Mouse (Mus musculus) adrenal gland, adult 2 months (tissue): ENCODE data around the gene Nkd2. TPM values are rescaled to one million over a fixed set of nuclear protein-coding genes. Genes with fewer than 3 reads are reported as not detected.
A peak's percentile ranks its signal among the peaks of the same experiment; 100 is the strongest.

Experiments
- DNase-seq: peaks from one replicate; pipeline ENCODE4 v3.0.0; 2021
- polyA plus RNA-seq: library from polyadenylated mRNA; depleted of rRNA; stranded (reverse); fragments of >200 nt; gene quantifications from 2 replicates; pipeline ENCODE4 v1.2.3, GENCODE M21; 2012; rRNA removed
- total RNA-seq, 2 experiments: library from RNA; stranded (reverse); gene quantifications; 2 replicates each; pipeline ENCODE4 v1.2.3; 2021

The Nkd2 gene
- total and polyA plus RNA-seq, 3 experiments, result 1.4 to 2.8 (median 1.8) TPM

DNA sequence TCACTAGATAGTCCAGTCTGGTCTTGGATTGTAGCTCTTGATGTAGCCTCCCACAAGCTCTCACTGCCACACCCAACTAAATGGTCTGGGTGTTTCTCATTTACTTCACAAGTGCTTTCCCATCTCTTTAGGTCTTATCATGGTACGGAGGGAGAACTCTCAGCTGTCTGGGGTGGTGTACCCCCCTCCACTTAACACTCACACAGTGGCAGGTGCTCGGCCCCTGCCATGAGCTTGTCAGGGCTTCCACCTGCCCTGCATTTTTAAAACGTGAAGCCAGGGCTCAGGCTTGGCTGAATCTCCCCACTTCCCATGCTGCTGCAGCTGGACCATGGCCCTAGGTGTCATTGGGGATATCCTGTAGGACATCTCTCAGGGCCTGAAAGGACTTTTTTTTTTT, 28.5 kb downstream of the Nkd2 start:
- no peak for DNase-seq

- no peak for DNase-seq
These were observed 31.1 kb downstream of the Nkd2 start for GRCm38 (mm10) chr13:73816338-73816737.

DNA sequence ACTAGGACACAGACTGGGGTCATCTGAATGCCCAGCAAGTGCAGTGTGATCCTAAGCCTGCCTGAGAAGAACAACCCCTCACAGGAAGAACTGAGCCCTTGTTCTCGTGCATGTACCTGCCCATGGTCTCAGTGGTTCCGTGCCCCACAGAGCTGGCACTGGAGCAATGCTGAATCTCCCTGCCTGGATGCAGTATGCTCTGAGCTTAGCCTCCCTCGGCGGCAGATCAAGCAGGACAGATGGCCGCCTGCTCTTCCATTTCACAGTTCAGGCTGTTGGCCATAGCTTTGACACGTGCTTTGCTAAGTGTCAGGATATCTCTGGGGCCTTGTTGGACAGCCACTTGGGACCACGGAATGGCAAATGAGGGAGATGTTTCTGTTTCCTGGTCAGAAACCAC, 33.2 kb downstream of the Nkd2 start:
- DNase-seq, result no peak

- DNase-seq, result no peak
These were observed 34.5 kb downstream of the Nkd2 start for GRCm38 (mm10) chr13:73812936-73813335.

DNA sequence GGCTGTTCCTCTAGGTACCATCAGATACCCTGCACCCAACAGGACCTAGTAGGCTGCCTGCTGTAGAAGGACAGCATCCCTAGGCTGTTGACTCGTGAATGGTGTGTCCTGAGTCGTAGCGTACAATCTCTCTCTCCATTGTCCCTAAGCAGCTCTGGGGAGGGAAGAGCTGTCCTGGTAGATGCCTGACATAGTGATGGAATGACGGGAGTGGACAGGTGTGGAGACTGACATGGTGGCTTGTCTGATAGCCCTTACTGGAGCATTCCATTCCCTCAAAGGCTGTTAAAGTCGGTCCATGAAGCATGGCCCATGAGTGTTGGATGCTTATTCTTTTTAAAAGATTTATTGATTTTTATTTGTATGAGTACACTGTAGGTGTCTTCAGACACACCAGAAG, 42.5 kb downstream of the Nkd2 start:
- no peak for DNase-seq

- peak; percentile 88 for DNase-seq
These were observed 43.8 kb downstream of the Nkd2 start for GRCm38 (mm10) chr13:73803450-73804178.

DNA sequence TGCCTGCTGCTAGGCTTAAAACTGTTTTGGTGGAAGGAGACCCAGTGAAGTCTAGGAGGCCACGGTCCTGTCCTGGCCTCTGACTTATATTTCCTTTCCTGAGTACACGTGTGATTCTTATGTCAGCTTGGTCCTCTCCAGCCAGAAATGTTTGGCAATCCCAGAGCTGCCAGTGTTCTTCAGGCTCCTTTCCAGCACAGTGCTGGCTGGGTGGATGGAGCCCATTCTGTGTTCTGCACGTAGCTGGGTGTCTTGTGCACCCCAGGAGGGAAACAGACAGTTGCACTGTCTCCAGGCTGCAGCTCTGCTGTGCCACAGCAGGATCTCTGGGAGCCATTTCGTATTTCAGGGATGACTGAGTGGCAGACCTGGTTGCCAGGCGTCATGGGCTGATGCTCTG, 48.3 kb downstream of the Nkd2 start:
- DNase-seq, result no peak

- no peak for DNase-seq
These were observed 54.3 kb downstream of the Nkd2 start for GRCm38 (mm10) chr13:73793171-73793570.

DNA sequence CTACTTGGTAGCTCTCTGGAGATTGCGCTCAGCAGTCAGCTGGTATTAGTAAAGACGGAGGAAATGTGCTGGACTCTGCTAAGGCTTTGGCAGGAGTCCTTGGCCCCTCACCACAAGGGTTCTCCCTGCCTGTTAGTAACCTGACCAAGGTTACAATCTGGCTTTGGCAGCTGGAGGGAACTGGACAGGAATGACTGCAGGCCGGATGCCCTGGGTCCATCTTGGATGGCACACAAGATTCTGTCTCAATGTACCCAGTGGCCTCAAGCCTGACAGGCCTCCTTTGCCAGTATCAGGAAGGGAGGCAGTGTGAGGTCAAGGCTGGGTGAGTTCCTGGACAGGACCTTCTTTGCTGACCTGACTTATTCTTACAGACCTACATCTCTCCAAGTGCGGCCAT, 55.3 kb downstream of the Nkd2 start:
- peak; percentile 26 for DNase-seq

DNA sequence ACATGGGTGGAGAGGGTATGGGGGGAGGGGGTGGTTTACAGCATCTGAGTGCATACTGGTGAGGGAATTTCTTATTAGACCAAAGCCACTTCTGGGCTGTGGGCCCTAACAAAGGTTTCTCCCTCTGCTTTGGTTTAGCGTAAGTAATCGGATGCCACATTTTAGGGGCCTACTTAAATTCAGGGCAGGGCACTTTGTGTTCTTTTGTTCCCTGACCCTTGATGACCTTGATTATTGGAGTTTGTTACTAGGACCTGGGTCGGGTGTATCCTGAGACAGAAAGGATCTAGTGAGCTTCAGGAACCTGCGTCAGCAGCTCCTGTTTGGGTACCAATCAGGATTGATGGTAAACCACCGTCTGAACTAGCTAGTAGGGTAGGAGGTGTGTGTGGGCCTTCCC, 64.9 kb downstream of the Nkd2 start:
- DNase-seq, result no peak

GRCm38 (mm10) chr13:73777578-73777977, 69.9 kb downstream of the Nkd2 start:
- no peak for DNase-seq

DNA sequence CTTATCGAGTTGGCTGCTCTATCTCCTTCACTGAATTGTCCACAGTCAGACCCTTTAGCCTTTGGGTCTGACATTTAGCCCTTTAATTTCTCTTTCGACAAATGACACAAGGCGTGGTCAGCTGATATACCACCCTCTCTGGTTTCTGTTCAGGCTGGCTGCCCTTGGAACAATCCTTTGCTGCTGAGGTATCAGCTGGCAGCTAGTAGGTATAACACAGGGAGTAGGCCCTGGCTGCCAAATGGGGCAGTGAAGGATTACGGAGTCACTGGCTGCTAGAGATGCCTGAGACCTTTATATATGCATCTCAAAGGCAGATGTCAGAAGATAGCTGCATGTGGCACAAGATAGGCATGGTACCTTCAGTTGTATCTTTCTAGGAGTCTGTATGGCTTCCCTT, 71.6 kb downstream of the Nkd2 start:
- DNase-seq, result peak; percentile 51

- peak; percentile 71 for DNase-seq
These were observed 73.8 kb downstream of the Nkd2 start for GRCm38 (mm10) chr13:73773519-73774205.

DNA sequence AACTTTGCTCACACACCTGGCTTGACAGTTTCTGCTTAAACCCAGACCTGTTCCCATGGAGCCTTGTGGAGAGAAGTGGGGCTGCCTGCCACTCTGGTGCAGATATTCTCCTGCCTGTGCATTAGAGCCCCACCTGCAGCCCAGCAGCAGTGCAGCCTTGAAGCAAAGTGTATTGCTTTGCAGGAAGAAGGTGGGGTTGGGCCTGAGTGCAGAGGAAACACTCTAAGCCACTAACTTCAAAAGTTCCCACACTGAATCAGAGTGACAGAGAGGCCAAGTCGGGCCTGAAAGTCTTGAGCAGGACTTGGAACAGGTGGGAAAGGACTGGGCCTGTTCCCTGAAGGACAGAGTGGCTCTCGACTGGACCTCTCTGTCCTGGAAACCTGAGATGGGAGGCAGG, 74.8 kb downstream of the Nkd2 start:
- DNase-seq, result no peak

DNA sequence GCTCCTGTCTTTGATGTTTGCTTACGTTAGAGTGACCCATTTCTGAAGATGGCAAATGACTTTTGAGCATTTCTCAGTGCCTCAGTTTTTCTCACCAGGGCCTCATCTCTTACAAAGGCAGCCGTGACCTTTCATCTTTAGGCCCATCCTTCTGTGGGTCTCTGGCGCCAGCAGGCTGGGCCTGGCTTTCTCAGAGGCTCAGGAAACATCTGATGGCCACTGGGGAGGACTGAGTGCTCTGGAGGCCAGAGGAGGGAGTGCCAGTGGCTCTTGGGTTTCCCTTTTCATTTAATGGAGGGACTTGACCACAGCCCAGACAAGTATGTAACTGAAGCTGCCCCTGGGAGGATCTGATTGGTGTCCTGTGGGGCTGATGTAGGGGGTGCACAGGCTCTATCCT, 76.3 kb downstream of the Nkd2 start:
- no peak for DNase-seq

- DNase-seq, result no peak
These were observed 77.3 kb downstream of the Nkd2 start for GRCm38 (mm10) chr13:73769916-73770682.

Other genes starting within 250 kb of the Nkd2 start
- gene Clptm1l, start 243.6 kb downstream of the Nkd2 start, total RNA-seq, result 100 to 1,000 TPM; 161 to 166 TPM
- 118 and 141 TPM in 2 replicates for gene Clptm1l, start 243.6 kb downstream of the Nkd2 start, polyA plus RNA-seq
- gene Tert, start 220.7 kb downstream of the Nkd2 start, total RNA-seq, result 1 to 10 TPM; 6.2 to 6.8 TPM
- 12.0 and 21.4 TPM in 2 replicates for gene Tert, start 220.7 kb downstream of the Nkd2 start, polyA plus RNA-seq
- not detected for gene Slc6a18, start 169.6 kb downstream of the Nkd2 start, total RNA-seq
- not detected in 2 replicates for gene Slc6a18, start 169.6 kb downstream of the Nkd2 start, polyA plus RNA-seq
- under 1 TPM; 0.20 to 0.48 TPM for gene Slc6a19, start 142.8 kb downstream of the Nkd2 start, total RNA-seq
- gene Slc6a19, start 142.8 kb downstream of the Nkd2 start, polyA plus RNA-seq, result 0.09 and 0.17 TPM in 2 replicates
- gene Slc12a7, start 114.5 kb downstream of the Nkd2 start, total RNA-seq, result 10 to 100 TPM; 29.3 to 49.3 TPM
- gene Slc12a7, start 114.5 kb downstream of the Nkd2 start, polyA plus RNA-seq, result 50.5 and 57.0 TPM in 2 replicates
- gene Trip13, start 90.2 kb upstream of the Nkd2 start, total RNA-seq, result 1 to 10 TPM in 1 of 2 experiments, under 1 TPM in 1; 0.69 to 2.2 TPM
- gene Trip13, start 90.2 kb upstream of the Nkd2 start, polyA plus RNA-seq, result 0.12 TPM in 1 of 2 replicates, not detected in the other
- 10 to 100 TPM; 28.7 to 29.1 TPM for gene Brd9, start 90.2 kb upstream of the Nkd2 start, total RNA-seq
- gene Brd9, start 90.2 kb upstream of the Nkd2 start, polyA plus RNA-seq, result 16.4 and 16.8 TPM in 2 replicates
- not detected for gene Zdhhc11, start 116.2 kb upstream of the Nkd2 start, total RNA-seq
- gene Zdhhc11, start 116.2 kb upstream of the Nkd2 start, polyA plus RNA-seq, result not detected in 2 replicates
- 10 to 100 TPM in 1 of 2 experiments, 1 to 10 TPM in 1; 9.3 to 15.7 TPM for gene Tppp, start 161.8 kb upstream of the Nkd2 start, total RNA-seq
- 2.9 and 4.9 TPM in 2 replicates for gene Tppp, start 161.8 kb upstream of the Nkd2 start, polyA plus RNA-seq
- gene Cep72, start 214.7 kb upstream of the Nkd2 start, total RNA-seq, result 1 to 10 TPM; 4.2 to 4.5 TPM
- 1.1 and 1.4 TPM in 2 replicates for gene Cep72, start 214.7 kb upstream of the Nkd2 start, polyA plus RNA-seq